Mouse (Mus musculus) adipocyte (in vitro differentiated cells): ENCODE measurements around the gene Dntt.

Experiments
- DNase-seq: peaks from one replicate; pipeline ENCODE4 v3.0.0-alpha.2; 2016; ENCODE audit warnings: low spot score

The Dntt gene

GRCm38 (mm10) chr19:41008674-41009395 is 20.2 kb upstream of the Dntt start:
- DNase-seq: no peak

DNA sequence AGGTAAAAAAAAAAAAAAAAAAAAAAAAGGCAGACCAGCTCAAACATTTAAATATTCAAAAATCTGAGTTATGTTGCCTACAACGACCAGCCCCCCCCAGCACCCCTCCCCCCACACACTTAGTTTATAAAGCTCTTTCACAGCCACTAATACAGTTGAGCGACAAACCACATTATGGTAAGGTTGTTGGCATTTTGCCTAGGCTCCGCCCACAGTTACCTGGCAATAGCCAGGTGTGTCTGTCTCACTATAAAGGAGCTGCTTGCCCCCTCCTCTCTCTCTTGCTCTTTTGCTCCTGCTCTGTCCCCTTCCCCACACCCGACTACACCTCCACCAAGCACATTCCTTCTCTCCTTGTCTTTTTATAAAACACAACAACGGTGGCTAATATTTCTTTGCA is 17.4 kb upstream of the Dntt start:
- DNase-seq: no peak

GRCm38 (mm10) chr19:41013591-41013990 is 15.5 kb upstream of the Dntt start:
- no peak for DNase-seq

DNA sequence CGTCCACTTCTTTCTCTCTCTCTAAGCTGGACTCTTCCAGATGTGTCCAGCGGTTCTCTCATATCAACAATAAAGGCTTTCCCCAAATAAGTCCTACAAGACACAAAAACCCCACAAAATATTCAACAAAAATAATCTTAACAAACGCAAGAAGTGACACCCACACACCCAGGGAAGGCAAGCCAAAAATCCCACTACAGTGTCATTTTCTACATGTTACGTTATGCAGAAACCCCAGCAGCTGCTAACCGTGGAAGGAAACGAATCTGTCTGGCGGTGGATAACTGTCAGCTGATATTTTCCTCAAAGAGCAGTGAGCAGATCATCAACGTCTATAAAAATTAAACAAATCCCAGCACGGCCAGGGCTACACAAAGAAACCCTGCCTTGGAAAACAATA is 15.1 kb upstream of the Dntt start:
- DNase-seq: no peak

DNA sequence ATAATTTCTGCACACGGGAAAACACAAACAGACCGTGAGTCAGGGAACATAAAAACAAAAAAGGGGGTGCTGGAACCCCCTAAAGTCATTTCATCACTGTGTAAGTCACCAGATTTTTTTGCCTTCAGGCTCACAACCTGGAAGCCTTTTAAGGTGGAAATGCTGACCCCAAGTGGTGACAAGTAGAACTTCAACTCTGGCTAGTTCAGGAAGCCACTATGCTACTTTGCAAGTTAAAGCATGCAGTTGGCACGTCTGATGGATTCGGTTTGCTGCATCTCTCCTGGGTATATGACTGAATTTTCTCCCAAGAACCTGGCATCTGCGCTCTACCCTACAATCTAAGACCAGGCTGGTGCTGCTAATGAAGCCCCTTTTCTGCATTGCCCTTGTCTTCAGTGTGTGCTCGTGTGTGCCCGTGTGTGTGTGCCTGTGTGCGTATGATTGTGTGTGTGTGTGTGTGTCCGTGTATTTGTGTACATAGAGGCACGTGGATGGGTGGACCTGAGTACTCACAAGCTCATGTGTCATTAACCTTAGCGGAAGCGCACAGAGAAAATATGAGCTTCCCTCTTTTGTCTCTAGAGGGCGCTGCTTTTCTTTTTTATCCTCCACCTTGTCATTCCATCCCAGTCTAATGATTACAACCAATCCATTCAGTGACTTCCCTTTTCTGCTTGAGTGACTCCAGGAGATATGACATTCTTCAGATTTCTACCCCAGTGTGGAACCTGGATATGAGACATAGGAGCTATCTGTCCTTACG is 12.9 kb upstream of the Dntt start:
- DNase-seq: peak; percentile 75

DNA sequence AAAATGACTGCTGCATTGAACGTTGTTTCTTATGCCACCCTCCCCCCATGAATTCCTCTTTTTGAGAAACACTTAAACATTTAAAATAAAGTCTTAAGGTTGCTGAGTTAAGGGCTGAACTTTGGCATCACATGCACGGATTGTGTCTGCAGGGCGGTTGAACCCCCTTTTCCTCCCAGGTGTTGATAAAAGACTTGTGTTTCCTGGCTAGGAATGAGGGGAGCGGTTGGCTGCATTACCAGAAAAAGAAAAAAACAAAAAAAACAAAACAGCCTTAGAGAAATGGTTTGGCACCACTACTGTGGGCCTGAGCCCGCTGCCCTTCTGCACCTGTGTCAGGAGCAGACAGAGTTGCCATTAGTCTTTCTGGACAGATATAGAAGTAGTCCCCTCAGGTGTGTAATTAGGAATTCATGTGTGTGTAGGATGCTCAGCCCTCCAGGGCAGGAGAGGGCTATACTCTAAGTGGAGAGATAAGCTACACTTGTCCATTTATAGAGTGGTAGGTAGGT is 9.9 kb upstream of the Dntt start:
- no peak for DNase-seq

DNA sequence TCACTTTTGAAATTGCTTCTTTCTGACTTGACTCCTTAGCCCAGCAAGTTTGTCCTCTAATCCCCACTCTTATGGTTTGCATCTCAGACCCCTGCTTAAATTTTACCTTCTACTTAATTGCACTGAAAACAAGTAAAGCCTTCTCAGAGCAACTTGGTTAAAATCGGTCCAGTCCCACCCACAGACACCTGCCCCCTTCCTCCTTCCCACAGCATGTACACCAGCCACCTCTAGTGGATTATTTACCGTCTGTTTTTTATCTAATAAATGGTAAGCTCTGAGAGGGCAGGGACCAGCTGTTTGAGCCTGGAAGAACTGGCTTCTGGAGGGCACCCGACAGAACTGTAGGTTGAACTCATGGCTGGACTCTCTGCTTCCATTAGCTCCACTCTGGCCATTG is 8.5 kb upstream of the Dntt start:
- DNase-seq: no peak

- no peak for DNase-seq
Observed at GRCm38 (mm10) chr19:41022244-41022643, 6.8 kb upstream of the Dntt start.

DNA sequence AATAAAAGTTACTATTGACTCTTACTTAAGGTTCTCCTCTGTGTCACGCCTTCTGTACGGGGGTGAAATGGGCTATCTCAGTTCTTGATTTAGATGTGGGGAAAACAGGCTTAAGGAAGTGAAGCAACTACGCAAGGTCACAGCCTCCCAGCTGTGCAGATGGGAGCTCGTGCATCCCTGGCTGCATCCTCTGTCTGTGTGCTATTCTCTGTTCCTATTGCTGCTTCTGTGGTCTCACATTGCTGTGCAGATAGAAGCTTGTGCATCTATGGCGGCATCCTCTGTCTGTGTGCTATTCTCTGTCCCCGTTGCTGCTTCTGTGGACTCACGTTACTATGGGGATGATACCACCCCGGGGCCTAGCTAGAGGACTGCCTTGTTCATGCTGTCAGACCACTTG is 2.5 kb upstream of the Dntt start:
- no peak for DNase-seq

DNA sequence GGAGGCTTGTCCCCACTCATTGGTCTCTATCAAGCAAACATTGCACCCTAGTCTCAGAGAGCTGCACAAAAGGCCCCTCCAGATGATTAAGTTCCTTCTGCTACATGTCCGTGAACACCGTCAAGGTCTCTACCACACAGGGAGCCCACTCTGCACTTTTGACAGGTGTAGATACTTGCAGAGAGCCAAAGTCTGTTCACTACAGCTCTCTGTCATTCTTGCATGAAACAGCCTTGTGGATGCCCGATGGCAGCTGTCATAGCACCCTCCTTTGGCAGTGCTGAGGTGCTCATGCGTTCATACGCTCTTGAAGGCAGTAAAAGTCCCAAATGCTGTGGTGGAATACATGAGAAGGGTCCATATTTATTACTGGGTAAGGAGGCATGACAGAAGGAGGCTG is 2.1 kb upstream of the Dntt start:
- no peak for DNase-seq

- DNase-seq: no peak
Observed at GRCm38 (mm10) chr19:41027601-41028000, 1.5 kb upstream of the Dntt start.

GRCm38 (mm10) chr19:41030161-41030560 is 1.1 kb downstream of the Dntt start:
- DNase-seq: no peak

- DNase-seq: no peak
Observed at GRCm38 (mm10) chr19:41031009-41031408, 1.9 kb downstream of the Dntt start.

GRCm38 (mm10) chr19:41031869-41032268 is 2.8 kb downstream of the Dntt start:
- no peak for DNase-seq

DNA sequence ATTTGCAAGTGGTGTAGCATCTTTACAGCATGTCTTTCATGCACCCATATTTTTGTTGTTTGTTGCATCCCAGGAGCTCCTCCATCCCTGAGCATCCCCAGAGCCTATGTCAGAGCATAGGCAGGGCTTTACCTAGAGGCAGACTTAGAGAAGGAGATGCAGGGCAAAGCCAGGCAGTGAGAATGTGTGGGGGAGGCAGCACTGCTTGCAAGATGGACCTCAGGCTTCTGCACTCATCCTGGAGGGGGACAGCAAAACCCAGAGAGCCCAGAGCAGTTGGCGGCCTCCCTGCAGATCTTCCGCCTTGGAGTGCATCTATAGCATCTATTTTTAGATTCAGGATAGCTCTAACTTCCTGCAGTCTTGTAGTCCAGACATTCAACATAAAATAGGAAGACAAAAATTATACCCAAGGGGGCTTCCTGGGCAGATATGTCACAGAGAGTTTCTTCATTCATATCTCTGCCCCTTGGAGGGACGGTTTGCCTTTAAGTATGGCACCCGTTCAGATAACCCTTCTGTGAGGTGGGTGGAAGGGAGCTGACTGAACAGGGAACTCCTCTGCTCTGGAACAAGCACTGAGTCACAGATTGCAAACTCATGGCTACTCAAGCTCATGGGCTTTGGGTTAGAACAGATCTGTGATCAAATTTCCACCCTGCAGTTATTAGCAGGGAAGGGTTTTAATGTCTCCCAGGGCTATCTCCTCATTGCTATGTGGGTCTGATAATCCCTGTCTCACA is 6.9 kb downstream of the Dntt start:
- no peak for DNase-seq

DNA sequence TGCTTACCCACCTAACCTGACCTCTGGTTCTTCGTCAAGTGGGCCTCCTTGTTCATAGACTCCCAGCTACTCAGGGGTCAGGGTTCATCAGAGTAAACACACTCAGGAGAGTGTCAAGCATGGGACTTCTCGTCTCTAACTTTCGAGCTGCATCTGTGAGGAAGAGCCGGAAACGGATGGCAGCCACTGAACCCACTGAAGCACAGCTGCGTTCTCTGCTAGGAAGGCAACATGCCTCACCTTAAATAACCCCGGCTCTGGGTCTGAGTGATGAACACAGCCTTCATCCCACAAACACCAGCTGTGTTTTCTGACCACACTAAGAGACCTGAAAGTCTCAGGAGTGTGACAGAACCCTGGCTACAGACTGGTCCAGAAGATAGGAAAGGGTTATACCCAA is 10.0 kb downstream of the Dntt start:
- DNase-seq: no peak

DNA sequence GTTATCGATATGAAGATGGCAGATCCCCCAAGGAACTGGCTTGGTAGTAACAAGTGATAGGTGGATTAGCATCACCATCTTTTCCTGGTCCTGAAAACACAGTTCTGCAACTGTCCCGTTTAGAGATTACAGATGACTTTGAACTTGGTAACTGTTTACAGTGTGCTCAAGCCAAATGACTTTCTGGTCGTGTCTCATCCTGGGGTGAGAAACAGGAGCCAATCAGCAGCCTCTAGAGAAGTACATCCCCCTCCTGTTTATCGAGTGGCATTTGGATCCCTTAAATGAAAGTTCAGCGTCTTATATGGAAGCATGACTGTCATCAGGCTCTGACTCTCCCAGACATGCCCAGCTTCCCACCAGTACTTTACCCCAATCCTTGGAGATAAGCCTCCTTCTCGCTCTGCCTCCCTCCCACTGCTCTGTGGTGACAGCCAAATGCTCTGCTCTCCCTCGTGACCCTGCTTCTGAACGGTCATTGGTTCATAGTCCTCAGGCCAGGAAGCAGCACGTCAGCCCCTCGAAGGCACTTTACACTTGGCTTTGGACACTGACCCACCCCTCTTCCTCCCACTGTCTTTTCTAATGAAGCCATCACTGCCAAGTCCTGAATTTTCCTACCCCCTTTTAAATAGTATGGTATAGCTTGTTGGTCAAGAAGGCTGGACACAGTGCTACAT is 16.2 kb downstream of the Dntt start:
- no peak for DNase-seq

DNA sequence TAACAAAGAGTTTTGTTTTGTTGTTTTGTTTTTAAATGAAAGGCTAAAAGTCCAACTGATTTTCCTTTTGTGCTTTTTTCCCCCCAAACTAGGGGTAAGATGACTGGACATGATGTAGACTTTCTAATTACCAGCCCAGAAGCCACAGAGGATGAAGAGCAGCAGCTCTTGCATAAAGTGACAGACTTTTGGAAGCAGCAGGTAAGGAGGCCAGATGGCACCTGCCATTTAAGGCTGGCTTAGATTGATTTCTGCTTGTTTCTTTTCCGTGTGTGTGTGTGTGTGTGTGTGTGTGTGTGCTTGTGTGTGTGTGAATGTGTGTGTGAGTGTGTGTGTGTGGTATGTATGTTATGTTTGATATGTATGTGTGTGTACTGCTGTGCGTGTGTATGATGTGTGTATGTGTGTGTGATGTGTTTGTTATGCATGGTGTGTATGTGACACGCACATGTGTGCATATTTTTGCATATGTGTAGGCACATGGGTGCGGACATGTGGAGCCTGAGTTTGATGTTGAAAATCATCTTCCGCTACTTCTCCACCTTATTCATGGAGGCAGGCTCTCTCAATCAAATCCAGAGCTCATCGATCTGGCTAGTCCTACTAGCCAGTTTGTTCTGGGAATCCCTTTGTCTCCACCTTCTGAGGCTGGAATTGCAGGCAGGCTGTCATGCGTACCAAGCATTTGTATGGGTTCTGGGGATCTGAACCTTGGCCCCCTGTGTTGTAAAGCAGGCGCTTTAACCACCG is 18.5 kb downstream of the Dntt start:
- no peak for DNase-seq

DNA sequence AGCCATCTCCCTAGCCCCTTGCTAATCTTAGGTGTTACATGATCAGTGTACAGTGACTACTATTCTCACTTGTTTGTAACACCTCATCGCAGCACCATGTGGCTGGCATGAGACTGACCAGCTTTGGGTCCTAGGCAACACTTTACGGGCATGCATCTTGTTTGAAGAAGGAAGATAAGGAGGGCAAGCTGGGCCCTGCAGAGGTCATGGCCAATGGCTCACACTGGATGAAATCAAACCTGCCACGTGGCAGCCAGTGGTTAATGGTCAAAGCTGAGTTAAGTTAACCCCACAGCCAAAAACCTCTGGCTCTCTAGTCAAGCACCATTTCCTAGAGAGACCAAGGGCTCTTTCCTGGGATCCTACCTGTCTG is 19.1 kb downstream of the Dntt start:
- no peak for DNase-seq

- no peak for DNase-seq
Observed at GRCm38 (mm10) chr19:41051714-41052113, 22.6 kb downstream of the Dntt start.

DNA sequence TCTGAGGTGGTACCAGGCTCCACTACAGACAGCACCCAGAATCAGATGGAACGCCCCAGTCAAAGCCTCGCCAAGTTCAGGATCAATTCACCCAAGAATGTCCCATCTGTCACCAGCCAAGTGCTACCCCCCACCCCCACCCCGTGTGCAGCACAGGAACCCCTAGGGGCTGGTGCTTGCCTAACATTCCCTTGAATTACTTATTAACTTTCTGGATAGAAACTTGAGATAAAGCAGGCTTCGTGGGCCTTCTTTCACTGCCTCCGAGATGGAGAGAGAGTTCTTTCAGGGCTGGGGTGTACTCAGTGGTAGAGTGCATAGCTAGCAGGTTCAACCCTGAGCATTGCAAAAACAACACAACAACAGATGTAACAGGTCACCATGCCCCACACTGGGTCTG is 23.2 kb downstream of the Dntt start:
- no peak for DNase-seq

GRCm38 (mm10) chr19:41053530-41053929 is 24.5 kb downstream of the Dntt start:
- no peak for DNase-seq
